Mouse (Mus musculus): ENCODE measurements around the gene Mtmr10. TPM values are rescaled to one million over a fixed set of nuclear protein-coding genes. Genes with fewer than 3 reads are reported as not detected.

Gene Mtmr10
- total RNA-seq, 2 experiments from 2014 or later, result 16.3 to 17.4 TPM

DNA sequence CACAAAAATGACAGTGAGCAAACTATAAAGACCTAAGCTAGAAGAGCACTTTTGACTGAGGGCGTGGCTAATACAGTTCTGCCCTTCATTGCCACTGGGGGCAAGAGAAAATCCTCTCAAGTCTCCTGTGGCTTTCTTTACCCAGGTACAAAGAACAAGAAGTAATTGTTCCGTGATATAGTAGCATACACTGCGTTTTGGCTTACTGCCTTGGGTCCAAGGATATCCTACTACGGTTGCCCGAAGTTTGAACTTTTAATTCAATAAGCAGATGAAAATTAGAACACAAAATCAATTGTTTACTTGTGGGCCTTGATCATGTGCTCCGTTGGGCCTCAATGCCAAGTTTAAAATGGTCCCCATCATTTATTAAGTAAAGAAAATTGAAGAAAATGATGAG, 3.0 kb downstream of the Mtmr10 start:
- DNase-seq (ENCODE audit: low spot score in 2 of 2), result no peak

DNA sequence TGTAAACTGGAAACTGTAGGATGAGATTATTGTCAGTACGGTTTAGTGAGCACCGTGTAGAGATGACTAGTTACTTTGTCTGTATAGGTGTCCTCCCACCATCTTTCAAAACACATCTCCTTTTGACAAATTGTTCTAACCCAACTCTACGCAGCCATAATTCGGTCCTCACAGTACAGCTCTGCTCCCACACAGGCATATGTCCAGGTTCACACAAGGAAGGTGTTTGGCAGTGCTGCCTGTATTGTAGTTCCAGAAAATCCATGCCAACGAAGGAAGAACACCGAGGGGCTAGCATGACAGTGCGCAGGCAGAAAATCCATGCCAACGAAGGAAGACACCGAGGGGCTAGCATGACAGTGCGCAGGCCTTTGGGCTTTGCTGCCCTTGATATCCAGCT, 4.3 kb downstream of the Mtmr10 start:
- DNase-seq (ENCODE audit: low spot score in 2 of 2), result peak; percentile 38 to 45

DNA sequence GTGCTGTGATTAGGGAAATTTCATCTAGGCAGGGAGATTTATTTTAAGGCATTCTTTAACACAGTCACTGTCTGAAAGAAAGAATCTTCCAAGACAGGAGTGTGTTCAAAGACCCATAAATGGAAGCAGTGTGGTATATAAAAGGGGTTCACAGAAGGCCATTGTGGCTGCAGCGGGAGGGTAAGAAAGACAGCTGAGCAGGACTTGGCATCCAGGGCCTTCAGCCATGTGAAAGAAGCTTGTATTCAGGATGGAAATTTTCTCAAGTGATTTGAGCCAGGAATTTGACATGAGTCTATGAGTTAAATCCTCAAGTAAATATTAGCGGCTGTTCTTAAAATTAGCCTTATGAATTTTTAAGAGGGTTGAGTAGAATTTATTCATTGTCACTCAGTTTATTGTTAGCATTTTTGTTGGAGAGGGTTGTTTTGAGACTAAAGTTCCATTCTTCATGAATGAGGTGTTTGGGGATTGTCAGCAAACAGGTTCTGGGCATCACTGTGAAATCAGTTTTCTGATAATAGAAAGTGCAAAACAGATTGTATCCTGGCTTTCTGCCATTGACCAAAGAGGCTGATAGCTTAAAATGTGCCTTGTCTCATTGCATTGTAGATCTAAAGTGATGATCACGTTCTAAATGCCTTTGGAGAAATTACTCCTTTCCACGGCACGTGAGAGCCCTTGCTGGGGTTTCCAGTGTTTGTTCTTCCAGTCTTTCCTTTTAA, 9.0 kb downstream of the Mtmr10 start:
- no peak for DNase-seq (ENCODE audit: low spot score in 2 of 2)

- no peak for DNase-seq (ENCODE audit: low spot score in 2 of 2)
Measured at GRCm38 (mm10) chr7:64310241-64310640, 22.8 kb downstream of the Mtmr10 start.

DNA sequence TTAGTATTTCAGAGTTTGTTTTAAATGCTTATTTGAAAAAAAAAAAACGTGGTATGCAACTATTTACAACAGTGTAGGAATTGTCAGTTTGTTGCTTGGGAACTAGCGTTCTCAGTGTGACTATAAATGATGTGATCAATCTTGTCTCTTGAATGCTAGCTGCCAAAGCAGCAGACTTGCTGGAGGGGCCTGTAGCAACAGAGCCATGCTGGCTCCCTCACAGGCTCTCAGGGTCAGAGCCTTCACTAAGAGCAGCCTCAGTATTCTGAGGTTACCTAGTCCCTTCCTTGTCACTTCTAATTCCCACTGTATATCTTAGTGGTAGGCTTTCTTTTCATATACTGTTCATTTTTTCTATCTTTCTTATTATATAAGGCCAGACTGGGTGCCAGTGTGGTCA, 23.3 kb downstream of the Mtmr10 start:
- no peak for DNase-seq (ENCODE audit: low spot score in 2 of 2)

- DNase-seq (ENCODE audit: low spot score in 2 of 2), result no peak
Measured at GRCm38 (mm10) chr7:64312811-64313210, 25.4 kb downstream of the Mtmr10 start.

GRCm38 (mm10) chr7:64321125-64321524, 33.7 kb downstream of the Mtmr10 start:
- no peak for DNase-seq (ENCODE audit: low spot score in 2 of 2)

DNA sequence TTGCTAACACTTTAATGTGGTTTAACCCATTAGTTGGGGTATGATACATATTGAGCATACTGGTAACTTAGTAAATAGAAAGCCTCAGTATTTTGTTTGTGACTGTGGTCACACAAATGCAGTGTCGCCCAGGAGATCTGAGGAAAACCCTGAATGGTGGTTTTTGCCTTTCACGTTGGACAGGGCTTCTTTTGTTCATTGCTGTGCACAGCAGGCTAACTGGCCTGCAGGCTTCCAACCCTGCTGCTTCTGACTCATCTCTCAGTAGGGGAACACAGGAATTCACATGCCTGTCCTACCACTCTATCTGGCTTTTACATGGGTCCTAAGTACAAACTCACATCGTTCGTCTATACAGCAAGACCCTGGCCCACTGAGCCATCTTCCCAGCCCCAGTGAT, 34.2 kb downstream of the Mtmr10 start:
- DNase-seq (ENCODE audit: low spot score in 2 of 2), result no peak

DNA sequence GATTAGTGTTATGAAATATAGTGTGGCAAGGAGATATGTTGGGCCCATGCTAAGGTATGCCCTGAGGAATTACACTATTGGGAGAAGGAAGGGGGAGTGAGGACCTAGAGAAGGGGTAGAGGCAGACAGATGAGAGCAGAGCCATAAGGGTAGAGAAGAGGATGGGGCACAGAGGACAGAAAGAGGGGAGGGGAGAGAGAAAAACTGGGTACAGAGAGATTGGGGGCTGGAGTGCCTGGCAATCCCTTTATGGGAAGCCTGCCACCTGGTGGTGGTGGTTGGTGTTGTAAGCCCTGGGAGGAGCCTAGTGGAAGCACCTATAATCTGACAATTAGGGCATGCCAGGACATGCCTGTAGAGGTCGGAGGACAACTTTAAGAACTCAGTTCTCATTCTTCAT, 39.4 kb downstream of the Mtmr10 start:
- peak; percentile 86 to 94 for DNase-seq (ENCODE audit: low spot score in 2 of 2)

GRCm38 (mm10) chr7:64327486-64327885, 40.0 kb downstream of the Mtmr10 start:
- no peak for DNase-seq (ENCODE audit: low spot score in 2 of 2)

GRCm38 (mm10) chr7:64331309-64331708, 43.9 kb downstream of the Mtmr10 start:
- DNase-seq (ENCODE audit: low spot score in 2 of 2), result no peak

DNA sequence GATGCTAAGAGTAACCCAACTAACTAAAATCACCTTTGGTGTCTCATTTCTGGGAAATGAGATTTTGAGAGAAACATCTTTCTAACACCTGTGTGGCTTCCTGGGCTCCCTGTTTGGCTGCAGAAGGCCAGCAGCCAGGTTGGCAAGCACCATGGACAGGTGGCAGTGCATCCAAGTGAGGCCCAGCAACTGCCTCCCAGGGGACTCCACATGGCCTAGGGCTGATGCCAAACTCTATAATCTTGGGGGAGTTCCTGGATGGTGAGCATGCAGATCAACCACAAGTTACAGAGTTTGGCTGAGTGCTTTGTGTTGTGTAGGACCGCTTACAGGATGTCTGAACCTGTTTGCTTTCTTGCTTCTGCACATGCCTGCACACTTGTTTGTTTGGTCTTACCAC, 45.2 kb downstream of the Mtmr10 start:
- no peak for DNase-seq (ENCODE audit: low spot score in 2 of 2)

- no peak for DNase-seq (ENCODE audit: low spot score in 2 of 2)
Measured at GRCm38 (mm10) chr7:64347813-64348212, 60.4 kb downstream of the Mtmr10 start.

DNA sequence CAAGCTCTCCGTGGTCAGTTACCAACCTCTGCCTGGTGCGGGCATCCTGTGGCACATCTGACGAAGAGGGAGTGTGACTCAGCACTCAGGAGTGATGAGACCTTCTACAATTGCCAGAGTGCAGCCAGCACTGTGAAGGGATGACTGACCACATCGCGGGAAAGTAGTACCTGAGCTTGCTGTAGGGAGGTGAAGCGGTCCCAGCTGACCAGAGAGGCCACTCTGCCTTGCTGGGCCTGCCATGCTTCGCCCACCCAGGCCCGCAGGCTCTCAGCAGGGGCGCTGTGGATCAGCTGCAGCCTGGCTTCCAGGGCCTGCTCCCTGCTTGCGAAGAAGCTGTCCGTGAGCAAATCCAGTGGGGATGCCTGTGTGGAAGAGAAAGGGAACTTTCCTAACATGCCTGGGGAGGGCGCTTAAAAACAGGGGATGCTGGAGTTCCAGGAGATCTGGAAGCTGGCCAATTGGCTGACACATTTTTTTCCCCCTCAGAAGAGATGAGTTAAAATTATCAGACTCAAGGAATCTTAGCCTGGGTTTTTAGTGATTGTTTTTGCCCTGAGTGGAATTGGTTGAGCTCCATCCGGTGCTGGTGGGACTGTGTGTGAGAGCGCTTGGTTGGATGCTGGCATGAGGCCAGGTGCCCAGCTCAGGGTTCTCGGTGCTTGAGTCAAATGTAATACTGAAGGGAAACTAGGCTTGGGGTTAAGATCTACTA, 61.9 kb downstream of the Mtmr10 start:
- DNase-seq (ENCODE audit: low spot score in 2 of 2), result peak; percentile 51 to 59

DNA sequence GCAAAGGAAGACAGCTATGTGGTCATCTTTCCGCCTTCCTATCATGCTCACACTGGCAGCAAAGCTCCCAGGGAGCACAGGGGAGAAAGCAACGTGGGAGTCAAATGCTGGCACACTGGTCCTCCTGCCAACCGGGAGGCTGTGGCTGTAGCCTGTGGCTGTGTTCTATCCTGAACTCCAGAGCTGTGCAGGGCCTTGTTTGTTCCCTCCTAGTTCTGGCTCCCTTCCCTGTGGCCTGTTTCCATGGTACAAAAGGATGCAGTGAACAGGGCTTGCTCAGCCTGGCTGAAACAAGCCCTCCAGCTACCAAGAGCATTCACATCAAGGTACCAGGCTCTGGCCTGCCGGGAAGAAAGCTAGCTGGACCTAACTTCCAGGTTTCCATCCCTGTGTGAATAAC, 63.6 kb downstream of the Mtmr10 start:
- peak; percentile 66 to 77 for DNase-seq (ENCODE audit: low spot score in 2 of 2)

DNA sequence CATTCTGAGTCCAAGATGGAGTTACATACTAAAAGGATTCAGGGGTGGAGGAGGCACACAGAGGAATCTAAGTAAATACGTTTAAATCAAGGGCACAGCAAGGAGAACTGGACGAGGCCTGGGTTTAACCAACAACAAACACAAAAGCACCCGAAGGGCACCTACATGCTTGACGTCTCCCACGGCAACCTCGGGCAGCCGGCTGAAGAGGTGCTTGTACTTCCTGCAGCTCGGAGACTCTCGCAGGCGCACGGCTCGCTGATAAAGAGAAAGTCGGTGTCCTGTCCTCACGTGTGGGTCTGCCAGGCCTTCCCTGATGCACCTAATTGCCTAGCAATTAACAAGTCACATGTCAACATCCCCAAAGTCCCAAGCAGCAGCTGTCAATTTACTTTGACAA, 66.8 kb downstream of the Mtmr10 start:
- no peak for DNase-seq (ENCODE audit: low spot score in 2 of 2)

DNA sequence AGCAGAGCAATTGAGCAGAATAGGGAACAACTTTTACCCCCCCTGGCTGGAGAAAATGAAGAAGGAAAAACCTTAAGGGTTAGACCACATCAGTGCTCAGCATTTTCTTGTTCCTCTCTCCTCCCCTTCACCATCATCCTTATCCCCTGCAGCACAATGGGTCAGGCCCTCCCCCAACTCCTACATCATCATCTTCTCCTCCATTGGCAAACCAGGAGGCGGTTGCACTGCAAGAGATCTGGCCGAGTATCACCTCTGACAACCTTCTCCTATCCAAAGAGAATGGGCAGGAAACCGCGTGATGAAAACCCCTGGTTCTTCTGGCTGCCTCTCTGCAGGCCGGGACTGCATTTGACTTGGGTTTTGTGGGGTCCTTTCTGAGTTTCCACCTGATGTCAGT, 69.2 kb downstream of the Mtmr10 start:
- no peak for DNase-seq (ENCODE audit: low spot score in 2 of 2)

DNA sequence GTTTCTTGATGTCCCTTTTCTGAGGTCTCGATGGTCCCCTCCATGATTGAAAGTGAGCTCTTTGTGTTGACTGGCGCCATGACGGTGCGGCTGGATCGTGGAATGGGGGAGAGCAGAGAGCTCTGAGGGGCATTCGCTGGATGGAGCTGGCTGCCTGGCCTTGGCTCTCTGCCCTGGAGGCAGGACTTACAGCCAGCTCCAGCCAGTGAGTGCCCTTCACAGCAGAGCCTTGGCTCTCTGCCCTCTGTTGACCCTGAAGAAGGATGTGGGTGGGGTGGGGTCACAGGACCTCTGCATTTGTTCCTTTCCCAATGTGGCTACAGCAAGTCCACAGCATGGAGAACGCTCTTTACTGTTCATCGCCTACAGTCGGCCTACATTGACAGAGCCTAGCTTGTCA, 70.0 kb downstream of the Mtmr10 start:
- peak; percentile 49 to 59 for DNase-seq (ENCODE audit: low spot score in 2 of 2)

DNA sequence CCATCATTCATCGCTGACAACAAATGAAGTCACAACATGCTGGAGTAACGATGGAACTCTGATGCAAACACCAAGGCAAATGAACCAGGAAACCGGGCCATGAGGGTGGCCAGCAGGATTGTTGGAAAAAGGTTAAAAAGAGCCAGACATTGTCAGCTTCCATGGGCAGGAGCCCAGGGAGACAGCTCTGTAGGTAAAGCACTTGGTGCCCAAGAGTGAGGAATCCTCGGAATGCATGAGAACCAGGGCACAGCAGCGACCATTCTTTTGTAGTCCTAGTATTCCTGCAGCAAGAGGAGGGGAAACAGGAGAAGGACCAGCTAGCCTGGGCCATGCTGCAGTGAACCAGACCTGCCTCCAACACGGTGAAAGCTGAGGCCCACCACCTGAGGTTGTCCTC, 71.2 kb downstream of the Mtmr10 start:
- DNase-seq (ENCODE audit: low spot score in 2 of 2), result no peak

GRCm38 (mm10) chr7:64359943-64360585, 72.6 kb downstream of the Mtmr10 start:
- no peak for DNase-seq (ENCODE audit: low spot score in 2 of 2)

DNA sequence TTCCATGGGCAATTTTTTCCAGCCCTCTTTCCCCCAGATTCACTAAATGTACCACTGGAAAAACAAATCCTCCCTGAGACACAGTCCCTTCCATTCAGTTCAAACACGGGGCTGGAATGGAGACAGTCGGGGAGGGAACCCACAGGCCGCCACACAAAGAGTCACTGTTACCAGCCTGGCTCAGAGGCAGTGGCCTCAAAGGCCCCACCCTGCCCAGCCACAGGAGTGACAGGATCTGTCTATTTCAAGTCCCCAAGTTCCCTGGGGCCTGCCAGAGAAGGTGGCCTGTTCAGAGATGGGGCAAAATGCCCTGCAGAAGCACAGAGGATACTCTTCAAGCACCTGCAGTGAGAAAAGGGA, 73.1 kb downstream of the Mtmr10 start:
- no peak for DNase-seq (ENCODE audit: low spot score in 2 of 2)

DNA sequence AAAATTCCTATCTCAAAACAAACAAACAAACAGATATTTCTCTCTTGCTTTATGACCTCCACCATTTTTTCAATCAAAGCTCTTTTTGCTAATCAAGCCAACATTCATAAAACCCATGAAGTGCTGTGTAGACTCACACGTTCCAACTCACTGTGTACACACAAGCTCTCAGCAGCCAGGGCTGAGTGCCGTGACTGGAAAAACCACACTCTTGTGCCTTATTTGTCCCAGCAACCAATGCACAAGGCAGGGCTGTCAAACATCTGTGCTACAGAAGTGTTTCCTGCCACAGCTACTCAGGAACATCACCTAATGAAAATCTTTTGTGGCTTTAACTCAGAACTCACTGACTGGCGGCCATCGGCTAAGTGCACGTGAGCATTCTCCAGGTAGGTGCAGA, 78.4 kb downstream of the Mtmr10 start:
- no peak for DNase-seq (ENCODE audit: low spot score in 2 of 2)

DNA sequence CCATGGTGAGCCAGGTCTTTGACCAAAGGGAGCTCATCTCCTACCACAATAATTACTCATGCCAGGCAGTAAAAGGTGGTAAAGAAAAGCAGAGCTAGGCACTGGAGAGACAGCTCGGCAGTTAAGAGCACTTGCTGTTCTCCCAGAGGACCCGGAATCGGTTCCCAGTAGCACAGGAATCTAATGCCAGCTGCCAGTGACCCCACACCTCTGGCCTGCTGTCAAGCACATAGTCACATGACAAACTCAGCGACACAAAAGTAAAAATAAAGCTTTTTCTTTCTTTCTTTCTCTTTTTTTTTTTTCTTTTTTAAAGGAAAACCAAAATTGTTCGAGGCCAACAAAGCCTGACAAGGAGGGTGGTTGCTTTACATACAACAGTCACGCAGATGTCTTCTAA, 82.4 kb downstream of the Mtmr10 start:
- no peak for DNase-seq (ENCODE audit: low spot score in 2 of 2)
